Mouse (Mus musculus): ENCODE measurements around the gene Anks1b.

DNA sequence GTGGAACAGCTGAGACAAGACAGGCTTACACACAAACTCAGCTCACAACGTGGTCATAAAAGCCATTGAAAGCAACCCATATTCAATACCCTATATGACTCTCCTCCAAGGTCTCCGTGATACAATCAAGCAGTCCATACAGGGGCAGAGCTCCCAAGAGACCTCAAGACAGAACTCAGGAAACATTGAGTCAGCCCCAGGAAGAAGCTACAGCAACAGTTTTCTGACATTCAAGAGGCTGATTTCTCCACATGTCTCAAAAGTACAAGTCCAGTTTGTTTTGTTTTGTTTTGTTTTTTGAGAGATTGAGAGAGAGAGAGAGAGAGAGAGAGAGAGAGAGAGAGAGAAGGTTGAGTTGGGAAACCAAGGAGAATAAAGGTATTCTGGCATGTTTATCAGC, 1100.8 kb downstream of the Anks1b start:
- TF ChIP-seq CTCF (IDR thresholded peaks at IDR 0.05 in 2 of 3, conservative IDR thresholded peaks at IDR 0.05 in 1 of 3; ENCODE audit: control insufficient read depth in 1 of 3, insufficient read depth in 1 of 3, low read depth in 2 of 3, low read length in 3 of 3, poor library complexity in 1 of 3, severe bottlenecking in 1 of 3), result no peak
- no peak for TF ChIP-seq MEF2A (IDR thresholded peaks at IDR 0.05; ENCODE audit: extremely low read depth, insufficient replicate concordance, low read depth, low read length, poor library complexity, severe bottlenecking)
- TF ChIP-seq MAX (IDR thresholded peaks at IDR 0.05; ENCODE audit: low read length), result no peak
- TF ChIP-seq SMC3 (IDR thresholded peaks at IDR 0.05; ENCODE audit: low read depth, low read length), result no peak
- no peak for TF ChIP-seq CHD2 (IDR thresholded peaks at IDR 0.05; ENCODE audit: low read length)
- no peak for TF ChIP-seq TAL1 (IDR thresholded peaks at IDR 0.05; ENCODE audit: low read length)
- TF ChIP-seq GATA1 (IDR thresholded peaks at IDR 0.05; ENCODE audit: low read depth, low read length), result no peak
- TF ChIP-seq MXI1 (IDR thresholded peaks at IDR 0.05; ENCODE audit: low read depth, low read length), result no peak
- TF ChIP-seq SIN3A (IDR thresholded peaks at IDR 0.05; ENCODE audit: low read length), result no peak
- TF ChIP-seq USF1 (IDR thresholded peaks at IDR 0.05; ENCODE audit: low read depth, low read length), result no peak
- TF ChIP-seq USF2 (IDR thresholded peaks at IDR 0.05; ENCODE audit: borderline replicate concordance in 1 of 2, insufficient read depth in 1 of 2, low read depth in 1 of 2, low read length in 2 of 2), result no peak
- TF ChIP-seq E2F4 (IDR thresholded peaks at IDR 0.05; ENCODE audit: borderline replicate concordance, low read depth, low read length), result no peak
